ENCODE assay signal across 24 mouse cellular contexts in genomic region chr8:3240725-3241124, GRCm38 (mm10).
"Had no signal": no experiment of that assay in that cellular context is flagged by ENCODE, and none has a peak within 500 bp of the region (broad histone marks: within the 10 kb centered on the region; RNA-seq: fewer than 3 reads in every experiment).

No protein-coding gene starts in this region.

- H3K9ac ChIP-seq: heart, embryonic 12.5 days; hindbrain, embryonic 13.5 days; hindbrain, embryonic 15.5 days; kidney, embryonic 15.5 days; limb, embryonic 12.5 days; liver, embryonic 13.5 days; liver, embryonic 15.5 days had no signal

- H3K9me3 ChIP-seq: heart, embryonic 10.5 days; heart, embryonic 12.5 days; hindbrain, embryonic 15.5 days; kidney, embryonic 15.5 days; limb, embryonic 10.5 days; limb, embryonic 12.5 days; liver, embryonic 13.5 days; liver, embryonic 15.5 days had no signal

- H3K36me3 ChIP-seq: hindbrain, embryonic 15.5 days had no signal

- H3K27me3 ChIP-seq: heart, embryonic 12.5 days; hindbrain, embryonic 13.5 days; hindbrain, embryonic 15.5 days; kidney, embryonic 15.5 days; limb, embryonic 12.5 days; liver, embryonic 13.5 days; liver, embryonic 15.5 days had no signal

- ATAC-seq: hindbrain, postnatal 0 days; intestine, embryonic 16.5 days had no signal

- H3K27ac ChIP-seq: heart, embryonic 10.5 days; hindbrain, embryonic 13.5 days; hindbrain, embryonic 15.5 days; hindbrain, postnatal 0 days; kidney, embryonic 15.5 days; kidney, postnatal 0 days; left cerebral cortex, adult 2 months; limb, embryonic 10.5 days; limb, embryonic 12.5 days; liver, embryonic 13.5 days; liver, embryonic 15.5 days had no signal

- H3K4me2 ChIP-seq: heart, embryonic 12.5 days; hindbrain, embryonic 13.5 days; hindbrain, embryonic 15.5 days; kidney, embryonic 15.5 days; limb, embryonic 12.5 days; liver, embryonic 13.5 days; liver, embryonic 15.5 days had no signal

- H3K4me1 ChIP-seq: limb, embryonic 10.5 days; limb, embryonic 12.5 days had no signal

- DNase-seq: gastrocnemius, postnatal 10 days; gastrocnemius, postnatal 36 days; heart, adult 18-20 months; heart, postnatal 10 days; heart, postnatal 36 days; kidney, adult 11 months; kidney, adult 2 months; kidney, adult 9 months; kidney, postnatal 14 days; kidney, postnatal 36 days; liver; liver, embryonic 13.5 days had no signal

- H3K4me3 ChIP-seq: heart, embryonic 10.5 days; heart, embryonic 12.5 days; hindbrain, embryonic 13.5 days; hindbrain, embryonic 15.5 days; kidney, embryonic 15.5 days; left cerebral cortex, adult 2 months; limb, embryonic 10.5 days; limb, embryonic 12.5 days; liver, embryonic 13.5 days; liver, embryonic 15.5 days had no signal
